Mouse (Mus musculus) R1 (cell line): ENCODE data around the gene Reep6.

Experiments
- DNase-seq: peaks from one replicate; pipeline ENCODE4 v3.0.0-alpha.2; 2018; ENCODE audit warnings: low read depth, low spot score

Reep6 gene

DNA sequence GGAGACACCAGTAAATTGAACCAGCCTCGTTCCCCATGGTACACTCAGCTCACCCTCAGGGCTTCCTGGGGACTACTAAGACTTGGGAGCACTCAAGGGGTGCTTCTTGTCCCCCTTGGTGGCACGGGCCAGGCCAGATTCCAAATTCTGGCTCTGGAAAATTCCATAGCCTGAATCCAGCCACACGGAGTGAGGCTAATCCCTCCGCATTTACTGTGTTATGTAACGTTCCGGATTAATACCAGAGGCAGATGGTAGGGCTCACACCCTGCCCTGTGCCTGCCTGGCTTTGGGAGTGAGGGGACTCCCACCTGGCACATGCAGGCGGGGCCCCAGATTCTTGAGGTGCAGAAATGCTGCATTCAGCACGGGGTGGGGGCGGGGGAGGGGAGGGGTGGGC lies 25.7 kb downstream of the Reep6 start:
- DNase-seq = no peak

DNA sequence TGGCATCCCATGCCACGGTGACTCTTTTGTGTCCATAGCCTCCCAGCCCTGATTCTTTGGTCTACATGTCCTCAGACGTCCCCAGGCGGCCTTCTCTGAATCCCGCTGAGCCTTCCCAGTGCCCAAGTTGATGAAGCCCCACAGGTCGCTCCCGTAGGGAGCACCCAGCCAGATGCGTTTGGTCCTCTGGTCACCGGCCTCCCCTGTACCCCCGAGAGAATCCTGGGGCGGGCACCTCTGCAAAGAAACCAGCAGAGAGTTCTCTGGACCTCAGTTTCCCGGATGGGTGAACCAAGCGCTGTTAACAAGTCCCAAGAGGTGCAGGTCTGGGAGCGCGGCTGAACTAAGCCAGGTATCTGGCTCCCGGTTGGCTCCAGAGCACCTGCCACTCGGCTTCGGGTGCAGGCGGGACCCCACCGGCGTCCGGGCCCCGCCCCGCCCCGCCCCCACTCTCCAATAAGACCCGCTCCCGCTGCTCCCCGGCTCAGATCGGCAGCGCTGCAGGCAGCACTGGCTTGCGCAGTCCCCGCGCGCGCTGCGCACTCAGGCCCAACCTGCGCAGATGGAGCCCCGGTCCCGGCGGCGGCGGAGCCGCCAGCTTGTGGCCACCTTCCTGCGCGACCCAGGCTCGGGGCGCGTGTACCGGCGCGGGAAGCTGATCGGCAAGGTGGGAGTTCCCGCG lies 26.4 kb downstream of the Reep6 start, which contains the start of gene Plk5:
TSS of gene Plk5 (plus strand) at position 459 of the 682 bp plus-strand sequence.
- DNase-seq = peak; percentile 62

- DNase-seq = no peak
Observed at GRCm38 (mm10) chr10:80356737-80357136, 27.0 kb downstream of the Reep6 start.

GRCm38 (mm10) chr10:80357336-80357735 lies 27.6 kb downstream of the Reep6 start:
- DNase-seq = no peak

GRCm38 (mm10) chr10:80357994-80358639 lies 28.4 kb downstream of the Reep6 start:
- DNase-seq = peak; percentile 71

- DNase-seq = no peak
Observed at GRCm38 (mm10) chr10:80363734-80364133, 34.0 kb downstream of the Reep6 start.

GRCm38 (mm10) chr10:80365736-80366135 lies 36.0 kb downstream of the Reep6 start:
- DNase-seq = no peak

DNA sequence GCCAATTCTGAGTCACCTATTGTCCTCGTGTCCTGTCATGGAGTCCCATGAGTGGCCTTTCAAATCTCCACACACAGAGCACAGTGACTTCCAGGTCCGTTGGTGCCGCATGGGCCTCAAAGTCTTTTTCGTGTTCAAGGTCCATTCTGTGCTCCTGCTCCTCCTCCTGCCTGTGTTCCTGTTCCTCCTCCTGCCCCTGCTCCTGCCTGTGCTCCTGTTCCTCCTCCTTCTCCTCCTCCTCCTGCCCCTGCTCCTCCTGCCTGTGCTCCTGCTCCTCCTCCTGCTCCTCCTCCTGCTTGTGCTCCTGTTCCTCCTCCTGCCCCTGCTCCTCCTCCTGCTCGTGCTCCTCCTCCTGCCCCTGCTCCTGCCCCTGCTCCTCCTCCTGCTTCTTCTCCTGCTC lies 38.2 kb downstream of the Reep6 start:
- DNase-seq = no peak

GRCm38 (mm10) chr10:80368392-80368791 lies 38.6 kb downstream of the Reep6 start:
- DNase-seq = peak; percentile 85

DNA sequence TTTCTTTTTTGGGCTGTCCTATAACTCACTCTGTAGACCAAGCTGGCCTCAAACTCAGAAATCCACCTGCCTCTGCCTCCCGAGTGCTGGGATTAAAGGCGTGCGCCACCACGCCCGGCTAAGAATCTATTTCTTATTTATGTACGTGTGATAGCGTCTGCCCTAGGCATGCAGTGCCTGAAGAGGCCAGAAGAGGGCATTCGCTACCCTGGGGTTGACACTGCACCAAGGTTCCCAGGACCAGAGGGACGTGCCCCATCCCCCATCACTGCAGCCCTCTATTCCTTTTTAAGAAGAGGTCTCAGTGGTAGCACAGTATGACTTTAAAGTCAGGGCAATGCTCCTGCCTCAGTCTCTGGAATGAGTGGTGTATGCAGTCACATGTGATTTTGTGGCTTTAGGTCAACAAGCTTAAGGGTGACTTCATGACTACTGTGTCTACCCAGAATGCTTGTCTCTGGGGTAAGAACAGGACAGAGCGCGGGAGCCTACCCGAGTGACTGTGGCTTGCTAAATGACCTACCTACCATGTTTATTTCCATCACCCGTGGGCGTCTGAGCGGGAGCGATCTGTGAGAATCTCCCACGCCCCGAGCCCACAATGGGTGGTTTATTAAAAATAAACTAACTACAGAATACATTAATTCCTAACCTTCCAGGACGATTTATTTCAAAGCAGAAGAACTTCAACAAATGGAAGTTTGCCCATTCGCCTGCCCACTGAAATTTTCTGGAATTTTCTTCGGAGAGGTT lies 40.4 kb downstream of the Reep6 start:
- peak; percentile 68 for DNase-seq

GRCm38 (mm10) chr10:80371411-80371966 lies 41.7 kb downstream of the Reep6 start:
- peak; percentile 90 for DNase-seq

DNA sequence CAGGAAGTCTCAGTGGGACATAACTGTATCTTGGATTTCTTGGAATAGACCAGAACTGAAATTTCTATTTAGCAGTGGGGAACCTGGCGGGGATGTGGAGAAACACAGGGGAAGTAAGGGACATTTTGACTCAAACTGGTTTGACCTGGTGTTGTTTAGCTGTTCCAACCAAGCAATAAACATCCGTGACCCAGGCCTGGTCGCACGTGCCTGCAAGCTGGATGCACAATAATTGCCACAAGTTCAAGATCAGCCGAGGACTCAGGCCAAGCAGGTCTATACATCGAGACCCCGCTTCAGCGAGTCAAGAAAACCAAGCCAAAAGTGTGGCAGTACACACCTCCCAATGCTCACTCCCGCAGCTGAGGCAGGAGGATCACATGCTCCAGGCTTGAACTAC lies 42.2 kb downstream of the Reep6 start:
- no peak for DNase-seq

GRCm38 (mm10) chr10:80372706-80373105 lies 43.0 kb downstream of the Reep6 start:
- no peak for DNase-seq

DNA sequence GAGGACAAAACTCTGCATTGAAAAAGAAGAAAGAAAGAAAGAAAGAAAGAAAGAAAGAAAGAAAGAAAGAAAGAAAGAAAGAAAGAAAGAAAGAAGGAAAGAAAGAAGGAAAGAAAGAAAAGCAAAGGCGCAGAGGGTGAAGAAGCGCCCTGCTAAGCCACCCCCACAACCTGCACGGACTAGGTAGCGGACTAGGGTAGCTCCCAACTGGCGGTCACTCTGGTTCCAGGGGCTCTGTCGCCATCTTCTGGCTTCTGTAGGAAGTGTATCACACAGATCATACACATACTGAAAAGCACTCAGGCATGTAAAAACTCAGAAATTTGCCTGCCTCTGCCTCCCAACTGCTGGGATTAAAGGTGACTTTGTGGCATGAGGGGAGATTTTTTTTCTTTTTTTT lies 44.3 kb downstream of the Reep6 start:
- peak; percentile 90 for DNase-seq

DNA sequence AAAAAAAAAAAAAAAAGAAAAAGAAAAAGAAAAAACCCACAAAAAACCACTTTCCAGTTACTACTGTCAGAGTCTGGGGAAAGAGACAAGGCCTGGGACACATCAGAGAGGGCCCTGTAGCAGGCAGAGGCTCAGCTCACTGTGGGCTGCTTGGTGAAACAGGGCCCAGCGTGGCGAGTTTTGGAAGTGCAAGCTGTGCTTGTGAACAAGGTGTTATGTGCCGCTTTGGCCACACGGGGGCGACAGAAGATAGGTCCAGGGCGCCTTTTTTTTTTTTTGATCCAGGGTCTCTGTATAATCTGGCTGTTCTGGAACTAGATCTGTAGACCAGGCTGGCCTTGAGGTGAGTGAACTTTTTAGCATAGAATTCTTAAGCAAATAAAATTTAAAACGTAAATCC lies 46.4 kb downstream of the Reep6 start:
- peak; percentile 94 for DNase-seq

DNA sequence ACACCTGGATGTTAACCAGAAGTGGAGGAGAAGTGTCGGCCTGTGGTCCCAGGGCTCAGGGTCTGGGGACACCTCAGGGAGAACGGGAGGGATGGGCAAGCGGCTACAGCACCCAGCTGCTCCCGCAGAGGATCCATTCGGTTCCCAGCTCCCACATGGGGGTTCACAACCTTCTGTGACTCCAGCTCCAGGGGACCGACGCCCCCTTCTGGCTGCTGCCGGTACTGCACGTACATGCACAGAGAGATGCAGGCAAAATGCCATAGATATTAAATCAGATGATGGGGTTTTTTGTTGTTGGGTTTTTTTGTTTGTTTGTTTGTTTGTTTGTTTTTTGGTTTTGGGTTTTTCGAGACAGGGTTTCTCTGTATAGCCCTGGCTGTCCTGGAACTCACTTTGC lies 48.0 kb downstream of the Reep6 start:
- DNase-seq = peak; percentile 70

DNA sequence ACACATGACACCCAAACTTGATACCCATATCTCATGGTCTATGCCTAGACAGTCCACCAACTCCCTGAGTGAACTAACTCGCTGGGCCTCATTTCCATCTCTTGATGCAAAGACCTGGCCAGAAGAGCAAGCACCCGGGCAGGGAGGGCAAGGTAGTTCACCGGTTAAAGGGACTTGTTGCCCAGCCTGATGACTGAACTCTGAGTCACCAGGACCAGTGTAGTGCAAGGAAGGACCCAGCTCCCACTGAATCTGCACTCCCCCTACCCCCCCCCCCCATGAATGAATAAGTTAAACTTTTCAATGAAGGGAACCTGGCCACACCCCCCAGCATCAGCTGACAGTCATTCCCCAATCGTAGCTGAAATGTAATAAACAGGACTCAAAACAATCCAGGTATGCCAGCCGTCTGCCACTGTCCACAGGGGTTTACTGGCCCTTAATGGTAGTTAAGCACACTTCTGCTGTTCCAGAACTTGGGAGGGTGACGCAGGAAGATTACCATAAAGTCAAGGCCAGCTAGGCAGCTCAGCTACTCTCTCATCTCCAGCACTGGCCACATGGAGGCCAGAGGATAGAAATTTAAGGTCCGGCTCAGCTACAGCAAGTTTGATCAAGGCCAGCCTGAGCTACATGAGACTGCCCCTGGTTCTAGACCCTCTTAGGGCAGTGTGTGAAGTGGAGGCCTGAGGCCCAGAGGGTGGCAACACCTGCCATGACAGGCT lies 53.0 kb downstream of the Reep6 start:
- no peak for DNase-seq

GRCm38 (mm10) chr10:80383431-80383830 lies 53.7 kb downstream of the Reep6 start:
- no peak for DNase-seq

- no peak for DNase-seq
Observed at GRCm38 (mm10) chr10:80384115-80384639, 54.4 kb downstream of the Reep6 start.

DNA sequence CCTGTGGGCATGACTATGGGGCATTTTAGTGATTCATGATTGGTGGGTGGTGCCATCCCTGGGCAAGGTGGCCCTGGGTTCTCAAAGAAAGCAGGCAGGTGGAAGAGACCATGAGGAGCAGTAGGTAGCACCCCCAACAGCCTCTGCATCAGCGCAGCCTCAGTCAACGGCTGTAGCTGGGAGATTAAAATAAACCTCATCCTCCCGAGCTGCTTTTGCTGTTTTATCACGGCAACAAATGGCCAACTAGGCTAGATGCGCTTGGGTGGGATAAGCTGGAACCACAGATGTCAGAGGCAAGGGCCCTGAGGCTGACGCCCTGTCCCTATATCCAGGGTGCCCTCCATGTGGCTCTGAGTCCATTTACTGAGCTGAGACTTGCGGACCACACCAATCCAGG lies 55.0 kb downstream of the Reep6 start:
- DNase-seq = no peak

DNA sequence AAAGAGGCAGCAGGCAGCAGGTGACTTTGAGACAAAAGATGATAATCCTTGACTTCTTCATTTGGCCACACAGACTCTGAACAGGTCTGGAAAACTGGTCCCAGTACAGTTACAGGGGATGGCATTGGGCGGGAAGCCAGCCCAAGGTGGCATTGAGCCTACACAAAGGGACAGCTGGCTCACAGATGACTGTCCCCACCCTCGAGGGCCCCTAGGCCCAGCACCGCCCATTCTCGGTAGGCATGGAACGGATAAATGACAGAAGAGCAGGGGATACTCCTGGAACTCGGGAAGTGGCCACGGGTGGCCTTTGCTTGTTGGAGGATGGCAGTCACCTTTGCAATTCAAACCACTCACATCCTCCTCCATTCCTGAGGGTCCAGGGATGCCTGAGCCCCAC lies 55.6 kb downstream of the Reep6 start:
- DNase-seq = no peak
